13 mouse cellular contexts compared by ENCODE assay signal in the genomic region with DNA sequence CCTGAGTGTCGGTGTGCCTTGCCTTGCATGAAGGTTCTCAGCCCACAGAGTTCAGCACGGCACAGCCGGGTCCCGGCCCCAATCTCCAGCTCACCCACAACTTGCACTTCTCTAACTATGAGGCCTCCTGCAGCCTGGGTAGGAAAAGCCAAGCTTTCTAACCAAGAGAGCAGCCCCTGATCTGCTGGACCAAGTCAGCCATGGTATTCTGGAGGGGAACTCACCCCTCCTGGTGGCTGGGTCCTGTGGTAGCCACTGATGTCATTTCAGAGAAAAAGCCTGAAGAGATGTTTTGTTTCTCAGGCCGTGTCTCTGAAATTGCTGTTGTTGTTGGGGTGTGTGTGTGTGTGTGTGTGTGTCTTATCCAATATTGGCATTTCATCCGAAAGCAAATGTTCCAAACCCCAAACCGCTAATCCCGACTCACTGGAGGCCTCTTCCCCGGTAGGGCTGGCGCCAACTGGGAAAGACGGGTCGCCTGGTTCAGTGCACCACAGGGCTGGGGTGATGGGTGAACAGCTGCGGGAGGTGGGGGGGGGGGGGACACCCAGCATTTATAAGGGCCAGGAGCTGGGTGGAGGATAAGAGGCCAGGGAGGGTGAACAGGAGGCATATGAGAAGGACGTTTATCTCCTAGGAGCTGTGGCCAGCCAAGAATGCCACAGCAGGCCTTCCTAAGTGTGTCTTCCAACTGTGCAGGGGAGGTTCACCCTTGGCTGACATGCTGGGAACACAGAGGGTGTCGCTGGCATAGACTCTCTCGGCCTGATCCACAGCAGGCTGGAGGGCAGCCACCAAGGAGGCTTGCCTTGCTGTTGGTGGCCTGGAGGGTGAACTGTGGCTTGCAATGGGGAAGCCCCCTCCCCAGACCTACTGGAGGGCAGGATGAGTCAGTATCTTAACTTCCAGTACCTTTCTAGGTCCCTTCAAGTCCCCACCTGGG.
DNase-seq lines count a peak whose midpoint lies in the region; ATAC-seq and TF ChIP-seq lines count a peak whose summit lies in the region.
"Had no signal": no experiment of that assay in that cellular context is flagged by ENCODE, and none has a peak within 500 bp of the region (broad histone marks: within the 10 kb centered on the region; RNA-seq: fewer than 3 reads in every experiment).

No protein-coding gene starts in this region.

- intact Hi-C loops in heart, adult 2 months (cut with DNase I) = no loop called here

- no peaks in the 10 kb centered on the region; the same call in 1 of the 2 replicates for H3K4me1 ChIP-seq in heart, adult 2 months (ENCODE audit: control insufficient read depth, insufficient read depth, low read length)
- no peaks in the 10 kb centered on the region for H3K4me1 ChIP-seq in G1E (ENCODE audit: insufficient read depth, low read depth, low read length)

- no peak overlapping the region for H3K4me3 ChIP-seq in heart, adult 2 months
- peak overlapping the region; percentile 22; the same call in 1 of the 2 replicates for H3K4me3 ChIP-seq in G1E (ENCODE audit: low read depth, low read length)
- H3K4me3 ChIP-seq: neural tube, embryonic 13.5 days had no signal

- H3K9me3 ChIP-seq in G1E (replicated peaks) = peaks cover 88% of the 10 kb centered on the region
- H3K9me3 ChIP-seq: neural tube, embryonic 13.5 days had no signal

- no peaks in the 10 kb centered on the region for H3K36me3 ChIP-seq in heart, adult 2 months (ENCODE audit: control insufficient read depth, insufficient read depth, low read length)
- no peaks in the 10 kb centered on the region for H3K36me3 ChIP-seq in G1E (replicated peaks)
- H3K36me3 ChIP-seq: neural tube, embryonic 13.5 days had no signal

- TF ChIP-seq POLR2A in heart, adult 2 months (IDR thresholded peaks at IDR 0.05; ENCODE audit: insufficient read depth, low read depth, low read length) = no peak

- peak in 1 of 2 experiments; percentile 33 for DNase-seq in heart, adult 2 months
- no peak for DNase-seq in heart, adult 8-10 months (ENCODE audit: low spot score)
- DNase-seq in kidney, postnatal 10 days = peak; percentile 39
- DNase-seq in kidney, postnatal 14 days = no peak
- DNase-seq in G1E (ENCODE audit: low spot score) = no peak
- peak; percentile 16 for DNase-seq in lung, postnatal 36 days
- DNase-seq in ovary, postnatal 36 days (ENCODE audit: low spot score) = no peak
- DNase-seq: cerebellum, adult 9-11 months; gastrocnemius, postnatal 36 days; kidney, adult 18-20 months; thymus, postnatal 14 days had no signal

- H3K79me2 ChIP-seq in heart, adult 2 months (replicated peaks; ENCODE audit: control insufficient read depth, insufficient read depth, low read length) = no peaks in the 10 kb centered on the region

- 74% methylated on average over 16 of the region's 16 CpGs for WGBS in heart, adult 2 months

- no peak overlapping the region for H3K9ac ChIP-seq in heart, adult 2 months (ENCODE audit: low read depth, low read length)
- H3K9ac ChIP-seq: neural tube, embryonic 13.5 days had no signal

- H3K27ac ChIP-seq in heart, adult 2 months = no peak overlapping the region
- H3K27ac ChIP-seq: neural tube, embryonic 13.5 days had no signal

- TF ChIP-seq EP300 in heart, adult 2 months (IDR thresholded peaks at IDR 0.05; ENCODE audit: insufficient read depth, low read depth, low read length) = no peak

- no peak for ATAC-seq in G1E (ENCODE audit: extremely low read depth, insufficient number of reproducible peaks, low FRiP score, poor library complexity, severe bottlenecking)
- ATAC-seq: midbrain, embryonic 16.5 days had no signal

- no peaks in the 10 kb centered on the region for H3K27me3 ChIP-seq in heart, adult 2 months (ENCODE audit: control insufficient read depth, insufficient read depth, low read length)
- no peaks in the 10 kb centered on the region for H3K27me3 ChIP-seq in G1E (ENCODE audit: insufficient read depth, low read length)

- peak; percentile 33 for TF ChIP-seq CTCF in heart, adult 2 months (IDR thresholded peaks at IDR 0.05)
- TF ChIP-seq CTCF in G1E (IDR thresholded peaks at IDR 0.05; ENCODE audit: low read depth, low read length) = no peak

Comparison
In these comparisons a context has a peak if more than half of its experiments do, and no peak if none do; other contexts are left out.
1. DNase-seq: peak in kidney, postnatal 10 days (single experiment) and lung, postnatal 36 days (single experiment); none in heart, adult 8-10 months (single experiment), kidney, postnatal 14 days (single experiment), G1E (single experiment) and ovary, postnatal 36 days (single experiment).